Mouse (Mus musculus) E14TG2a.4 (cell line): ENCODE data around the gene Cops4.

Experiments used
- CTCF ChIP-seq: conservative IDR thresholded peaks from 2 replicates; pipeline ENCODE4 v1.5.1; 2014; ENCODE audit warnings: low read length
- NANOG ChIP-seq: IDR thresholded peaks from 2 replicates; pipeline ENCODE4 v1.6.1; 2014; ENCODE audit warnings: borderline replicate concordance, low read length, mixed read lengths
- POU5F1 ChIP-seq: IDR thresholded peaks from 2 replicates; pipeline ENCODE4 v1.6.1; 2014; ENCODE audit warnings: low read length, borderline replicate concordance

DNA sequence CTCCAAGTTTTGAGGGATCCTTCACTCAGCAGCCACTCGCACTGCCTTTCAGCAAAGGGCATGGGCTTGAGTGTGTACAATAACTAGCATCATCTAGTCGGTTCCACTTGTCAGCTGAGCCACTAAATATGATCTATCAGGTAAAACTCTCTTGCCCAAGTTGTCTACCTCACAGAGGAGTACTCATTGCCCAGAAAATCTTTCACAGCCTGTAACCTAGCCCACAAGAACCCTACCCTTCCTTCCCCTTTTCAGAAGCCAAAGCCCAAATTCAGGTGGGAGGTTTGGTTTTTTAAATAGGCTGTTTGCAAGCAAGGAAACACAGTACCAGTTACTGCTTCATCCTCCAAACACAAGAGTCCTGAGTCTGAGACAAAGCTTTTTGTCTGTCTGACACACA lies 31.0 kb upstream of the Cops4 start:
- TF ChIP-seq CTCF, result no peak
- no peak for TF ChIP-seq NANOG
- TF ChIP-seq POU5F1, result no peak
